Mouse (Mus musculus) small intestine, adult 2 months (tissue): ENCODE measurements around the gene Def8. TPM values are rescaled to one million over a fixed set of nuclear protein-coding genes. Genes with fewer than 3 reads are reported as not detected.
"Not testable (repeated sequence)": the region's sequence is repeated elsewhere in the genome, so short reads cannot be mapped to it uniquely, and the experiment has no call there.

ENCODE experiments used
- H3K27ac ChIP-seq: fragments of 200-500 bp; 2 replicates; pipeline ENCODE4 v1.5.1; 2012; ENCODE audit warnings: low read depth, low read length, control low read depth, inconsistent platforms; ENCODE audit not compliant: insufficient read depth
- H3K27me3 ChIP-seq: fragments of 200-500 bp; 2 replicates; pipeline ENCODE4 v1.6.1; 2012; ENCODE audit warnings: mild to moderate bottlenecking, moderate library complexity, low read length, inconsistent platforms; ENCODE audit not compliant: control insufficient read depth, insufficient read depth
- H3K36me3 ChIP-seq: fragments of 200-500 bp; 2 replicates; pipeline ENCODE4 v1.6.1; 2012; ENCODE audit warnings: mild to moderate bottlenecking, low read length, control low read depth, inconsistent platforms; ENCODE audit not compliant: control insufficient read depth, insufficient read depth
- H3K4me1 ChIP-seq: fragments of 200-500 bp; 2 replicates; pipeline ENCODE4 v1.6.1; 2012; ENCODE audit warnings: low read length, inconsistent platforms, mixed read lengths; ENCODE audit not compliant: control insufficient read depth, insufficient read depth, insufficient read length
- H3K4me3 ChIP-seq: fragments of 200-500 bp; 2 replicates; pipeline ENCODE4 v1.5.1; 2012; ENCODE audit warnings: low read depth, mild to moderate bottlenecking, control low read depth, inconsistent platforms, low read length, moderate library complexity
- CTCF ChIP-seq: fragments of 200-500 bp; IDR thresholded peaks from 2 replicates; pipeline ENCODE4 v1.5.1; 2012; ENCODE audit warnings: low read depth, mild to moderate bottlenecking, control low read depth, inconsistent platforms, low read length, moderate library complexity, mixed read lengths; ENCODE audit not compliant: insufficient replicate concordance, insufficient read length; ENCODE audit errors: extremely low read depth
- POLR2A ChIP-seq: fragments of 200-500 bp; IDR thresholded peaks from 2 replicates; pipeline ENCODE4 v1.6.1; 2012; ENCODE audit warnings: low read depth, mild to moderate bottlenecking, control low read depth, inconsistent platforms, low read length, moderate library complexity
- WGBS: fragments of 180-500 bp; shearing (Covaris S2); methylation state at CpG from one replicate; pipeline ENCODE4 v1.1.7; 2018; 5-methylcytosine and 5-hydroxymethylcytosine counted together
- polyA plus RNA-seq: library from polyadenylated mRNA; depleted of rRNA; stranded (reverse); fragments of >200 nt; gene quantifications from 2 replicates; pipeline ENCODE4 v1.2.3, GENCODE M21; 2012

Def8 gene
- polyA plus RNA-seq, 1 experiment = 18.4 TPM

DNA sequence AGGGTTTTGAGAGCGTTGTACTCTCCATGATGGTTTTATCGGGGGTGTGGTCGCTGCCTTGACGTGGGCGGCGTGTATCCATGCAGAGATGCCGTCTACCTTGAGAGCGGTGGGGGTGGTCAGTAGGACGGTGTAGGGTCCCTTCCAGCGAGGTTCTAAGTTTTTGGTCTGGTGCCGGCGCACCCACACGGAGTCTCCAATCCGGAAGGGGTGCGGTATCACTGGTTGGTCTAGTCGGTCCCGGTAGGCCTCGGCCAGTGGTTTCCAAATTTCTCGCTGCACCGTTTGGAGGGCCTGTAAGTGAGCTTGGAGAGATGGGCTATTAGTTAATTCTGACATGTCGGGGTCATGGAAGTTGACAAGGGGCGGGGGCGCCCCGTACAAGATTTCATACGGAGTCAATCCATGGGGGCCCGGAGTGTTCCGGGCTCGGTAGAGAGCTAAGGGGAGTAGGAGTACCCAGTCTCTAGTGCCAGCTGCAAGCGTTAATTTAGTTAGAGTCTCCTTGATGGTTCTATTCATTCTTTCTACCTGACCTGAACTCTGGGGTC lies 5.1 kb downstream of the Def8 start:
- Histone ChIP-seq H3K27me3 (no peaks in the 10 kb centered on the region), H3K36me3 (no peaks in the 10 kb centered on the region), H3K4me1 (peaks cover 3% of the 10 kb centered on the region; the same call in 1 of the 2 replicates), H3K4me3 (no peak overlapping the region), H3K27ac (no peak overlapping the region)
- 96% methylated on average over 29 of the region's 29 CpGs for WGBS
- no peak for TF ChIP-seq CTCF
- TF ChIP-seq POLR2A = no peak

GRCm38 (mm10) chr8:123428939-123429721 lies 5.8 kb downstream of the Def8 start:
- Histone ChIP-seq H3K4me1 (no peaks in the 10 kb centered on the region), H3K27ac (no peak overlapping the region), H3K36me3 (no peaks in the 10 kb centered on the region), H3K4me3 (no peak overlapping the region), H3K27me3 (no peaks in the 10 kb centered on the region)
- TF ChIP-seq CTCF = no peak
- no peak for TF ChIP-seq POLR2A
- WGBS = 96% methylated on average over 23 of the region's 23 CpGs

GRCm38 (mm10) chr8:123429722-123430013 lies 6.3 kb downstream of the Def8 start:
- not testable (repeated sequence) for H3K4me3 ChIP-seq, H3K4me1 ChIP-seq, H3K27ac ChIP-seq, H3K36me3 ChIP-seq, H3K27me3 ChIP-seq
- 97% methylated on average over 15 of the region's 15 CpGs for WGBS

GRCm38 (mm10) chr8:123430936-123431335 lies 7.6 kb downstream of the Def8 start:
- H3K27ac ChIP-seq, H3K36me3 ChIP-seq, H3K27me3 ChIP-seq, H3K4me3 ChIP-seq, H3K4me1 ChIP-seq: not testable (repeated sequence)
- 94% methylated on average over 8 of the region's 8 CpGs for WGBS

GRCm38 (mm10) chr8:123431616-123432365 lies 8.5 kb downstream of the Def8 start:
- WGBS = 97% methylated on average over 25 of the region's 25 CpGs
- Histone ChIP-seq H3K27ac (no peak overlapping the region), H3K4me3 (no peak overlapping the region), H3K4me1 (no peaks in the 10 kb centered on the region), H3K36me3 (no peaks in the 10 kb centered on the region), H3K27me3 (no peaks in the 10 kb centered on the region)
- TF ChIP-seq CTCF (no peak), POLR2A (no peak)

DNA sequence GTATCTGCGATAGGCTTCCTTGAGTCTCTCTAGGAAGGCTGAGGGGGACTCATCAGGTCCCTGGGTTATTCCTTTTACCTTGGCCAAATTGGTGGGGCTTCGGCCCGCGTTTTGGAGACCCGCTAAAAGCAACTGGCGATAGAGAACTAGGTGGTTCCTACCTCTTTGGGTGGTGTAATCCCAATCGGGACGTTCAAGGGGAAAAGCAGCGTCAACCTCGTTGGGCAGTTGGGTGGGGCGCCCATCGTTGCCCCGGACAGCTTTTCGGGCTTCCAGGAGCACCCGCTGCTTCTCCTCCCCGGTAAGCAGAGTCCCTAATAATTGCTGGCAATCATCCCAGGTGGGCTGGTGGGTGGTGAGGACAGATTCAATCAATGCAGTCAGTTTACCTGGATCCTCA lies 9.1 kb downstream of the Def8 start:
- H3K36me3 ChIP-seq = no peaks in the 10 kb centered on the region
- no peak for TF ChIP-seq POLR2A
- TF ChIP-seq CTCF = no peak
- no peak overlapping the region for H3K4me3 ChIP-seq
- H3K4me1 ChIP-seq = no peaks in the 10 kb centered on the region
- H3K27me3 ChIP-seq = no peaks in the 10 kb centered on the region
- no peak overlapping the region for H3K27ac ChIP-seq
- 95% methylated on average over 16 of the region's 16 CpGs for WGBS

GRCm38 (mm10) chr8:123433241-123433974 lies 10.1 kb downstream of the Def8 start:
- H3K4me1 ChIP-seq, H3K36me3 ChIP-seq, H3K27ac ChIP-seq, H3K27me3 ChIP-seq, H3K4me3 ChIP-seq: not testable (repeated sequence)
- 98% methylated on average over 47 of the region's 47 CpGs for WGBS
